25 mouse cellular contexts compared by ENCODE assay signal in genomic region chr12:54121286-54121685, GRCm38 (mm10).
DNase-seq lines count a peak whose midpoint lies in the region; ATAC-seq and TF ChIP-seq lines count a peak whose summit lies in the region.
"Had no signal": no experiment of that assay in that cellular context is flagged by ENCODE, and none has a peak within 500 bp of the region (broad histone marks: within the 10 kb centered on the region; RNA-seq: fewer than 3 reads in every experiment).

No protein-coding gene starts in this region.

- H3K36me3 ChIP-seq in embryonic facial prominence, embryonic 13.5 days: no peaks in the 10 kb centered on the region
- no peaks in the 10 kb centered on the region for H3K36me3 ChIP-seq in embryonic facial prominence, embryonic 10.5 days (replicated peaks)
- H3K36me3 ChIP-seq in hindbrain, embryonic 13.5 days: no peaks in the 10 kb centered on the region
- H3K36me3 ChIP-seq in hindbrain, embryonic 10.5 days: no peaks in the 10 kb centered on the region
- no peaks in the 10 kb centered on the region for H3K36me3 ChIP-seq in midbrain, embryonic 10.5 days
- no peaks in the 10 kb centered on the region for H3K36me3 ChIP-seq in midbrain, embryonic 13.5 days
- H3K36me3 ChIP-seq: forebrain, embryonic 12.5 days had no signal

- H3K4me1 ChIP-seq in embryonic facial prominence, embryonic 13.5 days: peaks cover 12% of the 10 kb centered on the region
- peaks cover 5% of the 10 kb centered on the region; the same call in 1 of the 2 replicates for H3K4me1 ChIP-seq in embryonic facial prominence, embryonic 10.5 days
- H3K4me1 ChIP-seq in hindbrain, embryonic 13.5 days (replicated peaks): 0 out of 2 replicates have a peak, but pooled peaks cover 4% of the 10 kb centered on the region
- H3K4me1 ChIP-seq in hindbrain, embryonic 10.5 days (replicated peaks): no peaks in the 10 kb centered on the region; the same call in 1 of the 2 replicates
- peaks cover 6% of the 10 kb centered on the region for H3K4me1 ChIP-seq in midbrain, embryonic 10.5 days
- H3K4me1 ChIP-seq in midbrain, embryonic 13.5 days (replicated peaks): peaks cover 14% of the 10 kb centered on the region; the same call in 1 of the 2 replicates

- TF ChIP-seq POLR2A in brain, embryonic 14.5 days (IDR thresholded peaks at IDR 0.05; ENCODE audit: borderline replicate concordance, extremely low read depth, insufficient read depth, insufficient read length, poor library complexity, severe bottlenecking): no peak

- ATAC-seq in embryonic facial prominence, embryonic 13.5 days (ENCODE audit: insufficient number of reproducible peaks, insufficient read depth, low FRiP score, low TSS enrichment, low read depth): no peak
- no peak for ATAC-seq in hindbrain, embryonic 13.5 days (ENCODE audit: low FRiP score)
- no peak for ATAC-seq in midbrain, embryonic 13.5 days
- ATAC-seq: activated CD4-positive, CD25-positive, alpha-beta regulatory T cell, adult 4 months; forebrain, postnatal 0 days; hindbrain, postnatal 0 days; inflammation-experienced regulatory T-cells, adult 6 months; intestine, embryonic 16.5 days had no signal

- H3K9ac ChIP-seq in embryonic facial prominence, embryonic 13.5 days: no peak overlapping the region
- H3K9ac ChIP-seq in hindbrain, embryonic 13.5 days: no peak overlapping the region
- no peak overlapping the region for H3K9ac ChIP-seq in midbrain, embryonic 13.5 days (replicated peaks)
- H3K9ac ChIP-seq: forebrain, embryonic 12.5 days; forebrain, postnatal 0 days; hindbrain, embryonic 14.5 days had no signal

- no peak for DNase-seq in embryonic facial prominence, embryonic 10.5 days (ENCODE audit: low spot score)
- DNase-seq in hindbrain, embryonic 10.5 days (ENCODE audit: low spot score): no peak
- peak; percentile 5 for DNase-seq in midbrain, embryonic 10.5 days (ENCODE audit: low spot score)
- DNase-seq in brain, embryonic 14.5 days (ENCODE audit: low read depth): peak; percentile 57
- no peak for DNase-seq in cerebellum, postnatal 4 days (ENCODE audit: low spot score in 2 of 2)
- DNase-seq: adrenal gland, adult 8-10 months; adrenal gland, postnatal 25 days; cerebellum, adult 18-20 months; cerebellum, adult 9-10 months; cerebellum, postnatal 14 days; forebrain, postnatal 0 days; gastrocnemius, adult 2 months; gastrocnemius, postnatal 25 days; heart, adult 18-20 months had no signal

- H3K4me2 ChIP-seq in embryonic facial prominence, embryonic 13.5 days: no peak overlapping the region
- H3K4me2 ChIP-seq in hindbrain, embryonic 13.5 days: no peak overlapping the region
- H3K4me2 ChIP-seq in midbrain, embryonic 13.5 days (replicated peaks): no peak overlapping the region
- H3K4me2 ChIP-seq: forebrain, embryonic 12.5 days; heart, embryonic 11.5 days; hindbrain, embryonic 14.5 days had no signal

- no peak overlapping the region for H3K4me3 ChIP-seq in embryonic facial prominence, embryonic 13.5 days
- no peak overlapping the region for H3K4me3 ChIP-seq in embryonic facial prominence, embryonic 10.5 days
- H3K4me3 ChIP-seq in hindbrain, embryonic 13.5 days: no peak overlapping the region
- H3K4me3 ChIP-seq in hindbrain, embryonic 10.5 days: no peak overlapping the region
- H3K4me3 ChIP-seq in midbrain, embryonic 10.5 days: no peak overlapping the region
- H3K4me3 ChIP-seq in midbrain, embryonic 13.5 days (replicated peaks): no peak overlapping the region
- H3K4me3 ChIP-seq: erythroblast, embryonic 14.5 days; forebrain, embryonic 12.5 days; gastrocnemius, adult 2 months had no signal

- 51% methylated on average over 3 of the region's 3 CpGs for WGBS in embryonic facial prominence, embryonic 13.5 days
- 89% methylated on average over 3 of the region's 3 CpGs for WGBS in embryonic facial prominence, embryonic 10.5 days
- WGBS in hindbrain, embryonic 13.5 days: 75% methylated on average over 3 of the region's 3 CpGs
- 93% methylated on average over 3 of the region's 3 CpGs for WGBS in hindbrain, embryonic 10.5 days
- WGBS in midbrain, embryonic 10.5 days: 94% methylated on average over 3 of the region's 3 CpGs
- 79% methylated on average over 3 of the region's 3 CpGs for WGBS in midbrain, embryonic 13.5 days

- no peak for TF ChIP-seq CTCF in brain, embryonic 14.5 days (IDR thresholded peaks at IDR 0.05; ENCODE audit: borderline replicate concordance, extremely low read depth, insufficient read depth, insufficient read length)

- peak overlapping the region; percentile 40; the same call in 1 of the 2 replicates for H3K27ac ChIP-seq in embryonic facial prominence, embryonic 13.5 days
- no peak overlapping the region for H3K27ac ChIP-seq in embryonic facial prominence, embryonic 10.5 days (replicated peaks)
- 0 out of 2 replicates have a peak overlapping the region, but pooled peaks have one; percentile 8 for H3K27ac ChIP-seq in hindbrain, embryonic 13.5 days
- H3K27ac ChIP-seq in hindbrain, embryonic 10.5 days: no peak overlapping the region
- H3K27ac ChIP-seq in midbrain, embryonic 10.5 days (replicated peaks): no peak overlapping the region
- no peak overlapping the region for H3K27ac ChIP-seq in midbrain, embryonic 13.5 days
- H3K27ac ChIP-seq: forebrain, embryonic 12.5 days; gastrocnemius, adult 2 months; hindbrain, embryonic 14.5 days; hindbrain, postnatal 0 days had no signal

- no peaks in the 10 kb centered on the region for H3K9me3 ChIP-seq in embryonic facial prominence, embryonic 13.5 days
- H3K9me3 ChIP-seq in embryonic facial prominence, embryonic 10.5 days: no peaks in the 10 kb centered on the region
- no peaks in the 10 kb centered on the region for H3K9me3 ChIP-seq in hindbrain, embryonic 13.5 days
- H3K9me3 ChIP-seq in hindbrain, embryonic 10.5 days: no peaks in the 10 kb centered on the region
- no peaks in the 10 kb centered on the region for H3K9me3 ChIP-seq in midbrain, embryonic 10.5 days (replicated peaks)
- no peaks in the 10 kb centered on the region for H3K9me3 ChIP-seq in midbrain, embryonic 13.5 days
- H3K9me3 ChIP-seq: forebrain, embryonic 12.5 days had no signal

- H3K27me3 ChIP-seq in embryonic facial prominence, embryonic 13.5 days: no peaks in the 10 kb centered on the region
- no peaks in the 10 kb centered on the region for H3K27me3 ChIP-seq in embryonic facial prominence, embryonic 10.5 days (replicated peaks; ENCODE audit: low read depth, poor library complexity, severe bottlenecking)
- H3K27me3 ChIP-seq in hindbrain, embryonic 13.5 days: no peaks in the 10 kb centered on the region
- H3K27me3 ChIP-seq in hindbrain, embryonic 10.5 days (ENCODE audit: insufficient read depth, poor library complexity, severe bottlenecking): no peaks in the 10 kb centered on the region
- no peaks in the 10 kb centered on the region for H3K27me3 ChIP-seq in midbrain, embryonic 10.5 days (ENCODE audit: low read depth, poor library complexity, severe bottlenecking)
- H3K27me3 ChIP-seq in midbrain, embryonic 13.5 days: no peaks in the 10 kb centered on the region
- H3K27me3 ChIP-seq: forebrain, embryonic 12.5 days had no signal

Comparison
In these comparisons a context has a peak if more than half of its experiments do, and no peak if none do; other contexts are left out.
1. H3K27ac ChIP-seq: peak in embryonic facial prominence, embryonic 13.5 days (single experiment) and hindbrain, embryonic 13.5 days (single experiment); none in embryonic facial prominence, embryonic 10.5 days (single experiment), hindbrain, embryonic 10.5 days (single experiment), midbrain, embryonic 10.5 days (single experiment) and midbrain, embryonic 13.5 days (single experiment).
2. DNase-seq: peak in midbrain, embryonic 10.5 days (single experiment) and brain, embryonic 14.5 days (single experiment); none in embryonic facial prominence, embryonic 10.5 days (single experiment), hindbrain, embryonic 10.5 days (single experiment) and cerebellum, postnatal 4 days (0 of 2).